Mouse (Mus musculus): ENCODE results near the gene Pcyt2.

Gene Pcyt2

DNA sequence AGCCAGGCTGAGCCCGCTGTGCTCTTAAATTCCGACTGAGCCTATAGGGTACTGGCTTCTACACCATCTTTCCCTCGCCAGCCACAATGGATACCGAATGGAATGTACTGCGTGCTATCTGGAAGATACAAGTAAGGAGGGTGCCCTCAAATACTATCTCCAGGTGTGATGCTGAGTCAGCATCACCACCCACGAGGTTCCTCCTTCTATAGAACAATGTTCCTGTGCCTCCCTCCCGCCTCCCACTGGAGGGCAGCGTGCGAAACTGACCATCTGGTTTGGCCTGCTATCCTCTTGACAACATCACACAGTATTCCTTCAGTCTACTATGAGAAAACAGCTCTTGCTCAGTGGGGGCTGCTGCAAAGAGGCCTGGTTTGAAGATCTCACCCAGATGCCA lies 52.6 kb downstream of the Pcyt2 start:
- DNase-seq (ENCODE audit: low read depth, low spot score) = no peak

DNA sequence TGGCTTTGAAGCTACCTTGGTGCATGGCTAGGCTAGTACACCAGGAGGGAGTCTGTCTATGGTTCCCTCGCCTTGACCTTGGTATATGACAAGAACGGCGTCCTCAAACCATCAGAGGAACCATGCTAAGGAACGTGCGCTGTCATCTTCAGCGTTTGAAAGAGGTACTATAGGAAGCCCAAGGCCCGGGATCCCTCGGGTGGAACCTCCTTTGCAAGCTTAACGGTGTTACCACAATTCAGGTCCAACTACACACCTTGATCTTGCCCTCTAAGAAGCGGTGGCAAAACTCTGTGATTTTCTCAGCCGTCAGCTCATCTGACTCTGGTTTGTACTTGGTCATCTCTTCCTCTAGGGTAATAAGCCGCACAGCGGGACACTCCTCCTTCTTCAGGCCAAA lies 54.8 kb downstream of the Pcyt2 start:
- DNase-seq (ENCODE audit: low read depth, low spot score) = no peak

DNA sequence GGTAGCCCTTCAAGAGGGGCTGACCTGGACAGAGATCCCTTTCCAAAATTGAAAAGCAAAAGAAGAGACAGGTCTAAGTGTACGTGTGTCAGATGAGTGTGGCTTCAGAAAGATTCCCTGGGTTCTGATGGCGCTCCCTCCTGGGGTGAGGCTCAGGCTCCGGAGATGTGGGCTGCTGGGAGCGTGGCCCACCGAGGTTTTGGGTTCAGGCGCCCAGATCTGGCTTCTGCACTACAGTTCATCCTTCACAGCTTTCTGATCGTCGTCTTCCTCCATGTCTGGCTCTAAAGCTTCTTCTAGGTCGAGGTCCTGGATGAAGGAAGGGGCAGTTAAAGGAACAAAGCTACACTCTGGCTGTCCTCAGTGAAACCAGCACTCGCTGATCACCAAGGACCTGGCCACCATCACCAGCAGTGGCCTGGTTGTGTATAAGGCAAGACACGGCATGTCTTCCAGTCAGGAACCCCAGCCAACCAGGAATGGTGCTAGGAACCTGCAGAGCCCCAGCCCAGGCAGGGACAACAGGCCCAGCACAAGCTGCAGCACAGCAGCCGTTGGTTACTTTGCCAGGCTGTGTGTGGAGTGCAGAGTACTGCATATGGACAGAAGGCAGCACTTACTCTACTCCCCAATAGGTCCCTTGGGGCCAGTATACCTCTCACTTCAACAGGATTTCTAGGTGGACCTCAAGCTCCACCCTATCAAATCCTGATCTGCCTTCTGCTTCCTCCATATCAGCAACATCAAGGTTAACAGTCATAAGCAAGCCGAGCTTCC lies 56.6 kb downstream of the Pcyt2 start:
- DNase-seq (ENCODE audit: low read depth, low spot score) = no peak
